Mouse (Mus musculus) heart, embryonic 15.5 days (tissue): Measurements from ENCODE around the gene Sla2. TPM values are rescaled to one million over a fixed set of nuclear protein-coding genes. Genes with fewer than 3 reads are reported as not detected.
A peak's percentile ranks its signal among the peaks of the same experiment; 100 is the strongest.
"Not testable (repeated sequence)": the region's sequence is repeated elsewhere in the genome, so short reads cannot be mapped to it uniquely, and the experiment has no call there.

Experiments
- ATAC-seq: fragments of 200-750 bp; cut with Nextera tagmentation; replicated peaks from 2 replicates; pipeline ENCODE4 v1.8.0; 2017; ENCODE audit warnings: low read depth, moderate TSS enrichment; ENCODE audit not compliant: insufficient number of reproducible peaks, insufficient read depth, low FRiP score
- H3K27ac ChIP-seq: fragments of 300-500 bp; sonication (generic); 2 replicates; pipeline ENCODE4 v1.5.1; 2015; ENCODE audit warnings: mild to moderate bottlenecking, inconsistent platforms
- H3K27me3 ChIP-seq: fragments of 300-500 bp; sonication (generic); 2 replicates; pipeline ENCODE4 v1.6.1; 2015; ENCODE audit warnings: inconsistent platforms
- H3K36me3 ChIP-seq: fragments of 300-500 bp; sonication (generic); 2 replicates; pipeline ENCODE4 v1.6.1; 2015; ENCODE audit warnings: mild to moderate bottlenecking, inconsistent platforms
- H3K4me1 ChIP-seq: fragments of 300-500 bp; sonication (generic); replicated peaks from 2 replicates; pipeline ENCODE4 v1.6.1; 2015; ENCODE audit warnings: inconsistent platforms
- H3K4me2 ChIP-seq: fragments of 300-500 bp; sonication (generic); 2 replicates; pipeline ENCODE4 v1.6.1; 2015; ENCODE audit warnings: inconsistent platforms, mild to moderate bottlenecking, moderate library complexity
- H3K4me3 ChIP-seq: fragments of 300-500 bp; sonication (generic); 2 replicates; pipeline ENCODE4 v1.5.1; 2015; ENCODE audit warnings: mild to moderate bottlenecking, inconsistent platforms
- H3K9ac ChIP-seq: fragments of 300-500 bp; sonication (generic); 2 replicates; pipeline ENCODE4 v1.6.1; 2015; ENCODE audit warnings: mild to moderate bottlenecking, inconsistent platforms
- H3K9me3 ChIP-seq: fragments of 300-500 bp; sonication (generic); replicated peaks from 2 replicates; pipeline ENCODE4 v1.6.1; 2016; ENCODE audit warnings: inconsistent platforms
- WGBS: fragments of 180-500 bp; shearing (Covaris S2); methylation state at CpG from one replicate; pipeline ENCODE4 v1.1.7; 2015; ENCODE audit warnings: mixed read lengths; 5-methylcytosine and 5-hydroxymethylcytosine counted together
- polyA plus RNA-seq: library from polyadenylated mRNA; unstranded; fragments of >200 nt; fragmentation: Nextera tagmentation; extraction: Ambion mirVana; gene quantifications from 2 replicates; pipeline ENCODE4 v1.2.1, GENCODE M21; 2015

The Sla2 gene
- polyA plus RNA-seq, 1 experiment from 2014 or later = 0.58 TPM

- ATAC-seq = no peak
- H3K36me3 ChIP-seq = no peaks in the 10 kb centered on the region
- H3K4me3 ChIP-seq = no peak overlapping the region
- WGBS = 80% methylated on average over 2 of the region's 2 CpGs
- H3K9ac ChIP-seq = no peak overlapping the region
- no peaks in the 10 kb centered on the region for H3K27me3 ChIP-seq
- H3K9me3 ChIP-seq = no peaks in the 10 kb centered on the region
- peaks cover 10% of the 10 kb centered on the region for H3K4me1 ChIP-seq
- H3K4me2 ChIP-seq = no peak overlapping the region
- H3K27ac ChIP-seq = no peak overlapping the region
Observed at GRCm38 (mm10) chr2:156901344-156901743, 14.4 kb upstream of the Sla2 start.

- Histone ChIP-seq H3K36me3 (no peaks in the 10 kb centered on the region), H3K4me1 (peaks cover 10% of the 10 kb centered on the region), H3K4me3 (no peak overlapping the region), H3K9me3 (no peaks in the 10 kb centered on the region), H3K4me2 (no peak overlapping the region), H3K27ac (no peak overlapping the region), H3K27me3 (no peaks in the 10 kb centered on the region), H3K9ac (no peak overlapping the region)
- no peak for ATAC-seq
- WGBS = 44% methylated on average over 4 of the region's 4 CpGs
Observed at GRCm38 (mm10) chr2:156899184-156899583, 12.2 kb upstream of the Sla2 start.

DNA sequence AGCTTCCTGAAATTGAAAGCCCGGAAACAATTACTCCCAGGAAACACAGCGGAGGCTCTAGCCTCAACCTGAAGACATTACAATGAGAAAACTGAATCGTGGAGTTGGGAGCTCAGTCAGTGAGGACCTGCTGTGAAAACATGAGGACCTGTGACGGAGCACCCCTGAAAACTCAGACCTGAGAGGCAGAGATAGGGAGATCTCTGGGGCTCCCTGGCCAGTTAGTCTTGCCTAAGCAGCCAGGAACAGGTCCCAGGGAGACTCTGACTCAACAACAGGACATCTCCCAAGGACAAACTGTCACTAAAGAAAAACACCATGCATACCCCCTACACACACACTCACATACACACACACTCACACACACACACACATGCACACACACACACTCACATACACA is 11.4 kb upstream of the Sla2 start:
- Histone ChIP-seq H3K4me2 (no peak overlapping the region), H3K36me3 (no peaks in the 10 kb centered on the region), H3K4me3 (no peak overlapping the region), H3K4me1 (peaks cover 10% of the 10 kb centered on the region), H3K27me3 (no peaks in the 10 kb centered on the region), H3K9me3 (no peaks in the 10 kb centered on the region), H3K27ac (no peak overlapping the region), H3K9ac (no peak overlapping the region)
- WGBS = 39% methylated on average over 4 of the region's 4 CpGs
- no peak for ATAC-seq

DNA sequence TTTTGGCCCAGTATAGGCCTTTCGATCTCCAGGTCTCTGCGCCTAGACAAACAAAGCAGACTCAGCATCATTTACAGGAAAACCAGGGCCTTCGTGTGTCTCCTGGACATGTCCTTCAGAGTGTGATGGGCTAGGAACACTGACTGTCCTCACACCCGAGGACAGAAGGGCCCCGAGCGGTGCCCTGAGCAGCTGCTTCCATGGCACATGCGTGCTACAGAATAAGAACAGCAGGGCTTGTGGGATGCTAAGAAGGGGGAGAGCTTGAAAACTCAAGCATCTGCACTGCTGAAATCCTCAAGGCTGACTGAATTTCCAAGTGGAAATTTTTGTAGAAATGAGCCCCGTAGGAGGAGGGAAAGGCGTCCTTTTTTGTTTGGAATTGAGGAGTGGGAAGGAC is 10.0 kb upstream of the Sla2 start:
- H3K4me3 ChIP-seq = no peak overlapping the region
- H3K4me1 ChIP-seq = peaks cover 10% of the 10 kb centered on the region
- H3K27ac ChIP-seq = no peak overlapping the region
- WGBS = 81% methylated on average over 9 of the region's 9 CpGs
- no peak for ATAC-seq
- H3K4me2 ChIP-seq = no peak overlapping the region
- no peaks in the 10 kb centered on the region for H3K9me3 ChIP-seq
- H3K36me3 ChIP-seq = no peaks in the 10 kb centered on the region
- no peaks in the 10 kb centered on the region for H3K27me3 ChIP-seq
- H3K9ac ChIP-seq = no peak overlapping the region

DNA sequence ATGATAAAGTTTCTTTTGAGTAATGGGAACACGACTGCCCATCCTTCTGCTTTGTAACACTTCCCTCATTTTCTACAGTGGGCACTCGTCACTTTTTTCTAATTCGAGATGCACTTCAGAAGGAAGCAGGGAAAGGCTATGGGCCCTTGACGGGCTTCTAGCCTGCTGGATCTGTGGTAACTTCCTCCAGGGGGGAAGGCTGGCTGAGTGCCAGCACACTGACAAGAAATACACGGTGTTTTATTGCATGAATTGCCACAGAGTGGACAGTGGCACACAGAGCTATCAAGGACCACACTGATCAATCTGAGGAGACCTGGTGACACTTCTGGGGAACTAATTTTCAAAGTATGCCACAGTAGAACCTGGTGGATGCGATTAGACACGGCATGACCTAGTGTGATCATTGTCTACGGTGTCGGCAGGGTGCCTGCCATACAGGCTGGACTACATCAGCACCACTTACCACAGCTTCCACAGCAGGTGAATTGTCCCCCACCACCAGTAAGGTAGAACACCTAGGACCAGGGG is 9.5 kb upstream of the Sla2 start:
- Histone ChIP-seq H3K4me1 (peaks cover 10% of the 10 kb centered on the region), H3K27ac (no peak overlapping the region), H3K4me2 (no peak overlapping the region), H3K27me3 (no peaks in the 10 kb centered on the region), H3K36me3 (no peaks in the 10 kb centered on the region), H3K9me3 (no peaks in the 10 kb centered on the region), H3K4me3 (no peak overlapping the region), H3K9ac (no peak overlapping the region)
- 57% methylated on average over 9 of the region's 9 CpGs for WGBS
- ATAC-seq = no peak

DNA sequence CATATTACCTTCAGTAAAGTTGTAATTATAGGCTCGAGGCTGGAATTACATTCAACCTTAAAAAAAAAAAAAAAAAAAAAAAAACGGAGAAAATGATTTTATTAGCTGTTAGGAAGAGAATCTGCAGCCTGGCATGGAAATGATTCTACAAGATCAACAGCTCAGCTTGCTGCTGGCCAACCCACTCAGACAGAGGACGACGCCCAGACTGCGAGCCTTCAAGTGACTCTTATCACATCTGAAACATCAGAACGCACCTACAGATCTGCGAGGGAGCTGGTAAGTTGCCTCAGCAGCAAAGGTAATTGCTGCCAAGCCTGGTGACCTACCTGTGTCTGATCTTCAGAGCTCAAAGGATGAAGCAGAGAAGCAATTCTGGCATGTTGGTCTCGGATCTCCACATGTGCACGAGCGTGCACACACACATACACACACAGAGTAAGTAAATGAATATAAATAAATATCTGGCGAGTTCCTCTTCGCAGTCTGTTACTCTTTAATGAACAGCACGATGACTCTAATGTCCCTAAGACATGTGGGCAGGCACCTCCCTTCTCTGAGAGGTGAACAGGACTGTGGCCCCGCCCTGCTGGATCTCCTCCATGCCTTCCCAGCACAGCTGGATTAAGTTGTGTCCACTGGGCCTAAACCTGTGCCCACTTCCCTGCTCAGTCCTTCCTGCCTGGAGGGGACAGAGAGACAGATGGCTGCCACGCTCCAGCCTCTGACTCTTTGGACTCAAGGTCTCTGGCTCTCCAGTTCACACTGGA is 7.7 kb upstream of the Sla2 start:
- 70% methylated on average over 15 of the region's 15 CpGs for WGBS
- no peak overlapping the region for H3K27ac ChIP-seq
- no peaks in the 10 kb centered on the region for H3K9me3 ChIP-seq
- no peaks in the 10 kb centered on the region for H3K36me3 ChIP-seq
- H3K9ac ChIP-seq = no peak overlapping the region
- peaks cover 10% of the 10 kb centered on the region for H3K4me1 ChIP-seq
- ATAC-seq = no peak
- no peak overlapping the region for H3K4me3 ChIP-seq
- H3K27me3 ChIP-seq = no peaks in the 10 kb centered on the region
- H3K4me2 ChIP-seq = no peak overlapping the region

GRCm38 (mm10) chr2:156892821-156893220 is 5.8 kb upstream of the Sla2 start:
- no peak for ATAC-seq
- WGBS = 66% methylated on average over 6 of the region's 6 CpGs

DNA sequence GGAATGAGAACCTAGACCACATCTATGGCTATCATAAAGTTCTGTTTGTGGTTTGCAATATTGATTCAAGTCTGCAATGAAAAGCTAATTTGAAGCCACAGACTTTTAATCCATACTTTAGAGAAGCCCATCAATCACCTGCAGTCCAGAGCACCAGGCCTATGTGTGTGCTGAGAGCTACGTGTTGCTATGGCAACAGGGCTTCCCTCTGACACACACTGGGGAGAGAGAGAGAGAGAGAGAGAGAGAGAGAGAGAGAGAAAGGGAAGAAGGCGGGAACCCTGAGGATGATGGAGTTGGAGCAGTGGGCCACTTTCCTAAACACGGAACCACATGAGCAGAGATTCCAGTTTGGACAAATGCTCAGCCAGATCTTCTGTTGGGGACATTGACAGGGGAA is 5.2 kb upstream of the Sla2 start:
- H3K4me3 ChIP-seq = no peak overlapping the region
- 54% methylated on average over 3 of the region's 3 CpGs for WGBS
- H3K36me3 ChIP-seq = no peaks in the 10 kb centered on the region
- no peak overlapping the region for H3K4me2 ChIP-seq
- no peaks in the 10 kb centered on the region for H3K9me3 ChIP-seq
- no peaks in the 10 kb centered on the region for H3K4me1 ChIP-seq
- no peak overlapping the region for H3K27ac ChIP-seq
- no peaks in the 10 kb centered on the region for H3K27me3 ChIP-seq
- ATAC-seq = no peak
- H3K9ac ChIP-seq = no peak overlapping the region

More at GRCm38 (mm10) chr2:156892821-156893220, 5.8 kb upstream of the Sla2 start:
- no peaks in the 10 kb centered on the region for H3K36me3 ChIP-seq
- peaks cover under 1% of the 10 kb centered on the region; the same call in 1 of the 2 replicates for H3K4me1 ChIP-seq
- H3K4me3 ChIP-seq = no peak overlapping the region
- no peak overlapping the region for H3K9ac ChIP-seq
- no peak overlapping the region for H3K4me2 ChIP-seq
- H3K27me3 ChIP-seq = no peaks in the 10 kb centered on the region
- H3K9me3 ChIP-seq = no peaks in the 10 kb centered on the region
- H3K27ac ChIP-seq = no peak overlapping the region

- 66% methylated on average over 3 of the region's 3 CpGs for WGBS
- Histone ChIP-seq H3K9me3 (no peaks in the 10 kb centered on the region), H3K4me3 (no peak overlapping the region), H3K4me2 (no peak overlapping the region), H3K27me3 (no peaks in the 10 kb centered on the region), H3K36me3 (no peaks in the 10 kb centered on the region), H3K27ac (no peak overlapping the region), H3K4me1 (no peaks in the 10 kb centered on the region), H3K9ac (no peak overlapping the region)
- ATAC-seq = no peak
Observed at GRCm38 (mm10) chr2:156888490-156888889, 1.5 kb upstream of the Sla2 start.

DNA sequence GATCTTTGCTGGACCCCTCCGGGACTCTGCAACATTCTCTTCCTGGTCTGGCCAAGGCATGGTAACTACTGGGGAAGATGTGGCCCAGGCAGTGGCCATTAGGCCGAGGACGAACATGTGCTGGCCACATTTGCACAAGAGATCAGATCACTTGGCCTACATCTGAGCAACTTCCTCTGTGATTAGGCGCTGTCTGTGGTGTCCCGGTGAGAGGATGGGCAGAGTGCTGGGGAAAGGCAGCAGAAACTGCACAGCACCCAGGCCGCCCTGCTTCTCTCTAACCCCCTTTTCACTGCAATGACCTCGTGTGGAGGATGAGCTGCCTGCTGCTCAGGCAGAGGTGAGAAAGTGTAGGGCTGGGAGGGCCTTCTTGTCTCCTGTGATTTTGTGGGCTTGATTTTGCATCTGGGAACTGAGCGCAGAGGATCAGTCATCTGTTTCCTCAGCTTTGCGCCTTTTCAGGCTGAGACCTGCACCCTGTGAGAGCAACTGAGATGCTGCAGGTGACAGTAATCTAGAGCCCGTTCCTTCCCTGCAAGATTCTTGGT is 834 bp downstream of the Sla2 start:
- Histone ChIP-seq H3K4me3 (peak overlapping the region; percentile 20; the same call in 1 of the 2 replicates), H3K9ac (no peak overlapping the region), H3K4me2 (no peak overlapping the region), H3K4me1 (no peaks in the 10 kb centered on the region), H3K27ac (no peak overlapping the region), H3K36me3 (no peaks in the 10 kb centered on the region), H3K9me3 (no peaks in the 10 kb centered on the region), H3K27me3 (no peaks in the 10 kb centered on the region)
- no peak for ATAC-seq
- 70% methylated on average over 10 of the region's 10 CpGs for WGBS

DNA sequence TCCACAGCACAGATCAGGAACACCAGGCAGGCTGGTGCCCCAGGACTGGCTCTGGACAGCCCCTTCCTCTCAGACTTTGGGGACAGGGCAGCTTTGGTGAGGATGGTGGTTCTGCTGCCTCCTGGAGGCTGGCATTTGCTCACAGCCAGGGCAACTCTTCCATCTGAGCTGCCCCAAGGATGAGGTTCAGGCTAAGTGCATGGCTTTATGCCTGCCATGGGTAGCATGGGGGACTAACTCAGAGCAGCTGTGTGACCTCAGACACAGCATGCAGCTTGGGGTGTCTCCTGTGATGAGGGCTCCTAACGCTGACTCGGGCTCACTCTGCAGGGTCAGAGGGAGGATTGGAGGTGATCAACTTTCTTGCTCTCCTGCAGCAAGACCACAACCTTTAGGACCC is 1.3 kb downstream of the Sla2 start:
- ATAC-seq, H3K9ac ChIP-seq, H3K4me2 ChIP-seq, H3K27me3 ChIP-seq, H3K9me3 ChIP-seq, H3K4me1 ChIP-seq, H3K27ac ChIP-seq, H3K36me3 ChIP-seq: not testable (repeated sequence)
- H3K4me3 ChIP-seq = peak overlapping the region; percentile 20; the same call in 1 of the 2 replicates
- WGBS = 68% methylated on average over 2 of the region's 2 CpGs
